Comparison of ENCODE assay signal across 40 mouse cellular contexts in genomic region chr16:48328420-48328819, GRCm38 (mm10). TPM values are rescaled to one million over a fixed set of nuclear protein-coding genes. Genes with fewer than 3 reads are reported as not detected.
DNase-seq lines count a peak whose midpoint lies in the region; ATAC-seq and TF ChIP-seq lines count a peak whose summit lies in the region.
"Had no signal": no experiment of that assay in that cellular context is flagged by ENCODE, and none has a peak within 500 bp of the region (broad histone marks: within the 10 kb centered on the region; RNA-seq: fewer than 3 reads in every experiment).

No protein-coding gene starts in this region.

- no peak overlapping the region for H3K4me3 ChIP-seq in layer of hippocampus, adult 2 months
- no peak overlapping the region for H3K4me3 ChIP-seq in E14TG2a.4 (replicated peaks; ENCODE audit: low read length)
- H3K4me3 ChIP-seq in midbrain, embryonic 11.5 days (ENCODE audit: low read depth, low read length), result no peak overlapping the region
- H3K4me3 ChIP-seq: embryonic facial prominence, embryonic 10.5 days; embryonic facial prominence, embryonic 15.5 days; forebrain, embryonic 12.5 days; limb, embryonic 13.5 days; liver, embryonic 12.5 days; midbrain, embryonic 10.5 days; neural tube, embryonic 15.5 days; stomach, embryonic 15.5 days had no signal

- H3K27me3 ChIP-seq in E14TG2a.4 (ENCODE audit: insufficient read depth, low read length), result no peaks in the 10 kb centered on the region
- no peaks in the 10 kb centered on the region for H3K27me3 ChIP-seq in midbrain, embryonic 11.5 days (ENCODE audit: control insufficient read depth, insufficient read depth, low read length)
- H3K27me3 ChIP-seq: embryonic facial prominence, embryonic 15.5 days; forebrain, embryonic 12.5 days; limb, embryonic 13.5 days; liver, embryonic 12.5 days; neural tube, embryonic 15.5 days; stomach, embryonic 15.5 days had no signal

- TF ChIP-seq CTCF in layer of hippocampus, adult 2 months (conservative IDR thresholded peaks at IDR 0.05), result peak; percentile 55
- peak; percentile 79 for TF ChIP-seq CTCF in E14TG2a.4 (conservative IDR thresholded peaks at IDR 0.05; ENCODE audit: low read length)

- WGBS in midbrain, embryonic 11.5 days, result 87% methylated on average over 2 of the region's 2 CpGs

- no peak for DNase-seq in layer of hippocampus, adult 2 months (ENCODE audit: low spot score in 2 of 2)
- DNase-seq in layer of hippocampus, postnatal 36 days, result no peak
- DNase-seq in ES-CJ7 (ENCODE audit: low read depth, low spot score), result peak; percentile 39
- DNase-seq in midbrain, embryonic 11.5 days (ENCODE audit: low spot score, missing footprints), result no peak
- DNase-seq: adrenal gland, adult 2 months; adrenal gland, postnatal 36 days; B cell, adult 2 months; cerebellum, adult 18-20 months; cerebellum, postnatal 14 days; forebrain, postnatal 0 days; gastrocnemius, postnatal 10 days; kidney, adult 11 months; kidney, postnatal 36 days; layer of hippocampus, adult 9-11 months; lung, adult 18-20 months; lung, postnatal 10 days; retina, postnatal 1 day; right cerebral cortex, postnatal 14 days; thymus, postnatal 14 days had no signal

- no peaks in the 10 kb centered on the region for H3K36me3 ChIP-seq in E14TG2a.4 (ENCODE audit: insufficient read depth, low read length)
- H3K36me3 ChIP-seq in midbrain, embryonic 11.5 days (ENCODE audit: control insufficient read depth, insufficient read depth, low read length), result no peaks in the 10 kb centered on the region
- H3K36me3 ChIP-seq: embryonic facial prominence, embryonic 10.5 days; embryonic facial prominence, embryonic 15.5 days; forebrain, embryonic 12.5 days; limb, embryonic 13.5 days; liver, embryonic 12.5 days; midbrain, embryonic 10.5 days; neural tube, embryonic 15.5 days; stomach, embryonic 15.5 days had no signal

- H3K9ac ChIP-seq in midbrain, embryonic 11.5 days (ENCODE audit: low read length), result no peak overlapping the region
- H3K9ac ChIP-seq: embryonic facial prominence, embryonic 15.5 days; forebrain, embryonic 12.5 days; forebrain, postnatal 0 days; limb, embryonic 13.5 days; liver, embryonic 12.5 days; neural tube, embryonic 15.5 days; stomach, embryonic 15.5 days had no signal

- H3K4me1 ChIP-seq in E14TG2a.4 (replicated peaks; ENCODE audit: low read depth, low read length), result peaks cover 3% of the 10 kb centered on the region
- no peaks in the 10 kb centered on the region for H3K4me1 ChIP-seq in midbrain, embryonic 11.5 days (ENCODE audit: control insufficient read depth, insufficient read depth, low read length)
- H3K4me1 ChIP-seq: embryonic facial prominence, embryonic 10.5 days; embryonic facial prominence, embryonic 15.5 days; forebrain, embryonic 12.5 days; limb, embryonic 13.5 days; liver, embryonic 12.5 days; midbrain, embryonic 10.5 days; neural tube, embryonic 15.5 days; stomach, embryonic 15.5 days had no signal

- H3K9me3 ChIP-seq in E14TG2a.4 (ENCODE audit: low read length), result no peaks in the 10 kb centered on the region
- H3K9me3 ChIP-seq in midbrain, embryonic 11.5 days (ENCODE audit: control insufficient read depth, low read length), result no peaks in the 10 kb centered on the region
- H3K9me3 ChIP-seq: embryonic facial prominence, embryonic 10.5 days; embryonic facial prominence, embryonic 15.5 days; forebrain, embryonic 12.5 days; limb, embryonic 13.5 days; liver, embryonic 12.5 days; midbrain, embryonic 10.5 days; neural tube, embryonic 15.5 days; stomach, embryonic 15.5 days had no signal

- H3K27ac ChIP-seq in layer of hippocampus, adult 2 months, result no peak overlapping the region
- no peak overlapping the region for H3K27ac ChIP-seq in midbrain, embryonic 11.5 days (ENCODE audit: low read depth, low read length)
- H3K27ac ChIP-seq: embryonic facial prominence, embryonic 10.5 days; embryonic facial prominence, embryonic 15.5 days; forebrain, embryonic 12.5 days; limb, embryonic 13.5 days; liver, embryonic 12.5 days; midbrain, embryonic 10.5 days; neural tube, embryonic 15.5 days; stomach, embryonic 15.5 days had no signal

- no peak overlapping the region for H3K4me2 ChIP-seq in midbrain, embryonic 11.5 days
- H3K4me2 ChIP-seq: embryonic facial prominence, embryonic 15.5 days; forebrain, embryonic 12.5 days; limb, embryonic 13.5 days; liver, embryonic 12.5 days; neural tube, embryonic 15.5 days; stomach, embryonic 15.5 days had no signal

- ATAC-seq in common myeloid progenitor, adult 5-6 weeks (replicated peaks; ENCODE audit: low read depth, poor library complexity, severe bottlenecking), result 0 out of 2 replicates have a peak, but pooled peaks have one; percentile 47
- no peak for ATAC-seq in monocyte, adult 5-6 weeks (replicated peaks; ENCODE audit: insufficient number of reproducible peaks, low FRiP score, low TSS enrichment, poor library complexity, severe bottlenecking)
- ATAC-seq in midbrain, embryonic 11.5 days (ENCODE audit: low FRiP score), result no peak
- ATAC-seq: activated CD4-positive, CD25-positive, alpha-beta regulatory T cell, adult 4 months; forebrain, postnatal 0 days; liver, embryonic 12.5 days had no signal

RNA-seq across cellular contexts. Expression of gene Dppa2, which starts 24.7 kb away (rescaled TPM):
- not detected for total RNA-seq in layer of hippocampus, adult 2 months (2021)
- not detected for total RNA-seq in layer of hippocampus, postnatal 36 days (2021)
- total RNA-seq in common myeloid progenitor, adult 5-6 weeks (2017), result not detected in 2 replicates
- not detected in 3 replicates for total RNA-seq in monocyte, adult 5-6 weeks (2017)
- polyA plus RNA-seq in midbrain, embryonic 11.5 days (2014; fragmentation: Nextera tagmentation; extraction: Ambion mirVana), result not detected in 2 replicates
- total RNA-seq: adrenal gland, adult 2 months; adrenal gland, postnatal 36 days; forebrain, postnatal 0 days; gastrocnemius, postnatal 10 days; heart, postnatal 25 days; left cerebral cortex, adult 18-20 months; left cerebral cortex, postnatal 36 days had no signal
- polyA plus RNA-seq: activated CD4-positive, CD25-positive, alpha-beta regulatory T cell, adult 4 months; adrenal gland, adult 2 months; embryonic facial prominence, embryonic 10.5 days; embryonic facial prominence, embryonic 15.5 days; forebrain, embryonic 12.5 days; forebrain, postnatal 0 days; gonadal fat pad, adult 2 months; heart, embryonic 14.5 days; hindbrain, embryonic 11.5 days; kidney, embryonic 14.5 days; limb, embryonic 13.5 days; liver, embryonic 12.5 days; midbrain, embryonic 10.5 days; neural tube, embryonic 15.5 days; small intestine, adult 2 months; stomach, embryonic 15.5 days had no signal

RNA-seq across cellular contexts. Expression of gene Dppa4, which starts 44.9 kb away (rescaled TPM):
- total RNA-seq in layer of hippocampus, adult 2 months (2021), result not detected
- not detected for total RNA-seq in layer of hippocampus, postnatal 36 days (2021)
- total RNA-seq in common myeloid progenitor, adult 5-6 weeks (2017), result not detected in 2 replicates
- not detected in 3 replicates for total RNA-seq in monocyte, adult 5-6 weeks (2017)
- not detected in 2 replicates for polyA plus RNA-seq in midbrain, embryonic 11.5 days (2014; fragmentation: Nextera tagmentation; extraction: Ambion mirVana)
- total RNA-seq: adrenal gland, adult 2 months; adrenal gland, postnatal 36 days; forebrain, postnatal 0 days; gastrocnemius, postnatal 10 days; heart, postnatal 25 days; left cerebral cortex, adult 18-20 months; left cerebral cortex, postnatal 36 days had no signal
- polyA plus RNA-seq: activated CD4-positive, CD25-positive, alpha-beta regulatory T cell, adult 4 months; adrenal gland, adult 2 months; brain, embryonic 14.5 days; embryonic facial prominence, embryonic 10.5 days; embryonic facial prominence, embryonic 15.5 days; forebrain, embryonic 12.5 days; forebrain, postnatal 0 days; gonadal fat pad, adult 2 months; heart, embryonic 14.5 days; hindbrain, embryonic 11.5 days; kidney, embryonic 14.5 days; limb, embryonic 13.5 days; midbrain, embryonic 10.5 days; neural tube, embryonic 15.5 days; small intestine, adult 2 months; stomach, embryonic 15.5 days had no signal
